Mouse (Mus musculus) 3T3-L1 (cell line): ENCODE results near the gene Triobp.

Experiments used
- DNase-seq: peaks from one replicate; pipeline ENCODE4 v3.0.0-alpha.2; 2015; ENCODE audit warnings: low read depth, low spot score

Triobp gene

DNA sequence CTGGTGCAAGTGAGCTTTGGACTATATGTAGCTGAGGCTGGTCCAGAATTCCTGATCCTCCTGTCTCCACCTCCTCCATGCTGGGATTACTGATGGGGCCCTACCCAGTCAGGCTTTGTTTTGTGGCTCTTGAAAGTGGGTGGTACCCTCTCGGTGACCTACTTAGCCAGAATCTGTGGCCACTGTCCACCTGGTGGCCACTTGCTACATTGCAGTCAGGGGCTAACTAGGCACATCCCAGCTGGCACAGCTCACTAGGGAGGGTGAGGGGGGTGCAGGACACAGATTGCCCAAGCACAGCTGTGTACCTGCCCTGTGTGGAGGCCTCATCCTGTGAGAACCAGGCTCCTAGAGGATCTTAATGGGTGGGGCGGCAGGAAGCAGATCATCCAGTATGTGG, 15.4 kb downstream of the Triobp start:
- DNase-seq = peak; percentile 87

DNA sequence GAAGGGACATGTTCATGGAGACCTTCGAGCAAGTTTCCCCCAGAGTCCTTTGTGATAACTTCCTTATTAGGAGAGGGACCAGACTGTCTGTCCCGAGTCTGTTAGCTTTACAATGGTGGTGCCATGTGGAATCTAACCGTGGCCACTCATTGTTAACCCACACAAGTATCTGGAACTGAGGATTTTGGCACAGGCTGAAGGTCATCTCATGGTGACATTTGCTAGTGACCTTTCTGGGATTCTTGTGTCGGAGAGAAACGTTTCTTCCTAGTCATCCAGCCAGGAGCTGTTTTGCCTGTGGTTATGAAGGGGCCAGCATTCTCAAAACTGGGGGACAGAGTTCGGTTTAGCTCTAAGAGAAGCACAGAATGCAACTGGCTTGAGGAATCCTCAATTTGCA, 24.1 kb downstream of the Triobp start:
- DNase-seq = no peak

DNA sequence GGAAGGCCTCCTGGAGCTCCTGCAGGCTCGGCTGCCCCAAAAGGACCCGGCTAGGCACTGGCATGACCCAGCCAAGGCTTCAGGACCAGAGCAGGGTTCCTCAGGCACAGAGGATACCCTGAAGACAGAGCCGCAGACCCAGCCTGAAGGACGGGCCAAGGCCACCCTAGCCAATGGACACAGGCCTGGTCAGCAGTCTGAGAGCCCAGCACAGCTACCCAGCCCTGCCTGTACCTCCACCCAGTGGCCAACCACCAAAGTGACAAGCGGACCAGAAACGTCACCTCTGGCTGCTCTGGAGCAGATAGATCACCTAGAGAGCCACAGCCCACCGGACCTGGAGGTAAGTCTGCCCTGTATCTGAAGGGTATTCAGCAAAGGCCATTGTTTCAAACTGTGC, 26.4 kb downstream of the Triobp start:
- no peak for DNase-seq

DNA sequence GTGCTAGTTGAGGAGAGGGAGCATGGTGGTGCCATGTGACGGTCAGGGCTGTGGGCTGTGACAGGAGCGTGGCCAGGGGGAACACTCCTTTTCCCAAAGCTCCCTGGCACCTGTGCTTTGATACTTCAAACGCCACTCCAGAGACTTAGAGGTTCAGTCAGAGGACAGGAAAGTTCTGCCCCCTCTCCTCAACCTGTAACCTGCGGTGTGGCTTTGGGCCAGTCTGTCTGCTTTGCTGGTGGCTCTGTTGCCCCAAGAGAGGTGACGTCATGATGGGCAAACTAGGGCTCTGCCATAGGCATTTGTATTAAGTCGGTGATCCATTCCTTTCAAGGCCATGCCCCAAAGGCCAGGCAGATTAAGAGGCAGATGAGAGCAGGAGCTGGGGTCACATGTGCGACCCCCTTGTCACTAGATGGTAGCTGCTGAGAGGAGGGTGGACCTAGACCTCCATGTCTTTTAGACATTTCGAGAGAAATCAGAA, 30.2 kb downstream of the Triobp start:
- no peak for DNase-seq

DNA sequence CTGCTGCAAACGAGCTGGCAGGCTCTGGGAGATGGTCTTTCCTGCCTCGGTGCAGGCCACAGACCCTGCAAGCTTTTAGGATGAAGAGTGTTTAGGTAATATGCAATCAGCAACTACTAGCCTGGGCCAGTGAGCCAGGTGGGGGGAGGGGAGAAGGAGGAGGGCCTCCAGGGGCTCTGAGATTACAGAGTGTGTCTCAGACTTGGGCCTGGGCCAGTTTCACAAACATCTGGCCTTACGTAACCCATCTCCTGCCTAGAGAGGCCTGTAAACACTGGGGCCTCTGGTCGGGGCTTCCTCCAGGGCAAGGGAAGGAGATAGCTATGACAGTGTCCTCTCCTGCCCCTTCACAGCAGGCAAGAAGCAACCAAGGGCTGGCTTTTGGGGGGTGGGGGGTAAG, 31.4 kb downstream of the Triobp start:
- peak; percentile 96 for DNase-seq

DNA sequence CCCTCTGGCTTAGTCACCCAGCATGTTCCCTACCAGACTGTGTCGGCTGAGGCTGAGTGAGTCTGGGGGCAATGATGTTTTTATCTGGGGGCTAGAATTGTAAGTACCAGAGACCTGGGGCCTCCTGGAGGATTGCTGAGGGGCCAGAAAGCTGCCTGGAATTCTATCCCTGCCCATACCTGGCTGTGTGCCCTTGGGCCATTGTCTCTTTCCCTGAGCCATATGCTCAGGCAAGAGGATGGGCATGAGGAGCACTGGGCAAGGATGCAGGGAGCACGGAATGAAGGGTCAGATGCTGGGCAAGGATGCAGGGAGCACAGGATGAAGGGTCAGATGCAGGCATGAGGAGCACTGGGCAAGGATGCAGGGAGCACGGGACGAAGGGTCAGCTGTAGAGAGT, 32.6 kb downstream of the Triobp start:
- no peak for DNase-seq

DNA sequence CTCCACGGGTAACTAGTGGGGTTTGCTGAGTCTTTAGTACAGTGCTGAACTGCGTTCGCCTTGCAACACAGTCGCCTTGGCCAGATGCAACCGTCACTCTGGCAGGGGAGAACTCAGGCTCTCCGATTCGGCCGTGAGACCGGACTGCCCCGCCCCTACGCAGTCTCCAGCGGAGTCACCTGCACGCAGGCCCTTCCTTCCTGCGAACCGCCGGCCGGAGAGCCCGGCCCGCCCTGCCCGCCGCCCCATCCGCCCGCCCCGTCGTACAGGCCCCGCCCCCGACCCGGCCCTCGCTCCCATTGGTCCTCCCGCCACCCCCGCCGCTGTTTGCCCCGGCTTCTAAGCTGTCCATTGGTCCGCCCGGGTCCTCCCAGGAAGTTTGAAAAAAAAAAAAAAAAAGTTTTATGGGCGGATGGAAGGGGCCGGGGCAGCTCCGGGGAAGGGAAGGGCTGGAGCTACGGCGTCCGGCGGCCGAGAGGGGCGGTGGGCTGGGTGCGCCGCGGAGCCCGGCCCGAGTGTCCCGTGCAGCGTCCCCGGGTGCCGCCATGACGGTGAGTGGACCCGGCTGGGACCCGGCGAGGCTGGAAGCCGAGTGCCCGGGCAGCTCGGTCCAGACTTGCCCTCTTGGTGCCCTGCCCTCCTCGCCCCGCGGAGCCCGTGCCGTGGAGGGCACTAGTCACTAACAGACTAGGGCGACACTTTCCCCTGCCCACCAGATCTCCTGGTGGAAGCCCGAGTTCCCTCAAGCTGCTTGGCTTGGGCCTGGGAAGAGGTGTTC, 35.3 kb downstream of the Triobp start:
- peak; percentile 87 for DNase-seq

DNA sequence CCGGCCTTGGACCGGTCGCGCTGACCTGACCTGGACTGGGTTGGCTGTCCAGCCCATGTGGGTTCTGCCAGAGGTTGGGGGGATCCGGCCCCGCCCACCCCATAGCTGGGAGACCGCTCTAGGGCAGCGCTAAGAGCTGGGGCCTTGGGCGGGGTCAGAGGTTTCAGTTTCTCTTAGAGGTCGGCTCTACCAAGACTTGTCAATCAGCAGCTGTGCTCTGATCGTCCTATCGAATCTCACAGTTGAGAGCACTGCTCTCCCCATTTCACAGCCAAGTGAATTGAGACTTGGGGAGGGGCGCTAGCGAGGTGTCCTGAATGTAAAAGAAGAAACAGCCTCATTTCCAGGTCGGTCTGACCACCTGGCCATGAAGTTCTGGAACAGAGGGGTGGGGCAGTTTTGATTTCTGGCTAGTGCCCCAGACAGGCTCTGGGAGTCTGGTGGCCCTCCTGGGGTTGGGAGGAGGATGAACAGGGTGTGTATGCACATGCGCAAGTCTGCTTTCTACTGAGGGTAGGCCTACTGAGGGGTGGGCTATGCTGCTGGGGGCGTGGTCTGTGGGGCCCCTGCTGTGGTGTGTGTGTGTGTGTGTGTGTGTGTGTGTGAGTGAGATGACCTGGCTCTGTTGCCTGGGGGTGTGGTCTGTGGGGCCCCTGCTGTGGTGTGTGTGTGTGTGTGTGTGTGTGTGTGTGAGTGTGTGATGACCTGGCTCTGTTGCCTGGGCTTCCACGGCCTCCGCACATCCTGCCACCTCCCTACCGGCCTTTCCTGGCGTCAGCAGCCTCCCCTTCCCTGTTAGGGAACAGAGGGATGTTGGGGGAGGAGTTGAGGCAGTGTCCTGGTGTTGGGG, 36.1 kb downstream of the Triobp start:
- peak; percentile 89 for DNase-seq

DNA sequence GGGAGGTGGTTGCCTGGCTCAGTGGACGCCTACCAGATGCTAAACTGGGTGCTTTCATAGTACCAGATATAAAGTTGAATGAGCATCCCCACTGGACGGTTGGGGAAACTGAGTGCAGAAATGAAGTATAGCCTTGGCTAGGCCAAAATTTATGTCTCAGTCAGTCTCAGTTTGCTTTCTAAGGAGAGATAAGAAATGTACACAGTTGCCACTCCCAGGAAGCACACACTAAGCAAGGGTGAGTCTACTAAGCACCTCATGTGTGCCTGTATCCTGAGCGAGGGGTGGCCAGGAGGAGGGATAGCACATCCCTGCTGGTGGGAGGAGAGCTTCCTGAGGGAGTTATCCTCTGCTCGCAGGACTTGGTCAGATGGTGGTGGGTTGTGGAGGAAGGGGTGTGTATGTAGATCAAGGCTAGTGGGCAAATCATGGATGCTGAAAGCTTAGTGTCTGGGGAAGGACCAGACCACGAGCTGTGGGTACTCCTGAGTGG, 36.8 kb downstream of the Triobp start:
- no peak for DNase-seq

DNA sequence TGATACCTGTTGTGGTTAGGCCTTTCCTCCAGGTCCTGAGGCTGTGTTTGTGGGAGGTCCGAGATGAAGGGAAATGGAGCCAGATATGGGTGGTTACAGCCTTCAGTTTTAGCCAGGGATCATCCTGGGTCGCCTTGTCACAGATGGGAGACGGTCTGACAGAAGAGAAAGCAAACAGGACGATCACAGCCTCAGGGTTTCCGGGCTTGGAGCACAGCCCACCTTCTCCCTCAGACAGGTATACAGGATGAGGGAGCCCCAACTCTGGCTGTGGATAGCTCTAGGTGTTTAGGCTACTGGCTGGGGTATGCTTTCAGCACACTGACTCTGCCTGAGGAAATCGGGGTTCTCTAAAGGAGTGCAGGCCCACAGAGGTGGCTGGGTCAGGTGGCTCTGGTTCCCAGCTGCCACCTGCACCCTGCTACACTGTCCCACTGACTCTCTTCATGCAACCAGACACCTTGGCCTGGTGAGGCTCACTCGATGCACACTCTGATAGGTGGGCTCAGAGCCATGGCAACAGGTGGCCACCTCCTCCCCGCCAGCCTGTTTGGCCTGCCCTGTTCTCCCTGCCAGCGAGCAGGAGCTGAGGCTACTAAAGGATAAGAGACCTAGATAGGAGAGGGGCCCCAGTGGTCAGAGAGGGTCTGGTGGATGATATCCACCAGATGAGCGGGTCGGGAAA, 39.2 kb downstream of the Triobp start:
- no peak for DNase-seq

DNA sequence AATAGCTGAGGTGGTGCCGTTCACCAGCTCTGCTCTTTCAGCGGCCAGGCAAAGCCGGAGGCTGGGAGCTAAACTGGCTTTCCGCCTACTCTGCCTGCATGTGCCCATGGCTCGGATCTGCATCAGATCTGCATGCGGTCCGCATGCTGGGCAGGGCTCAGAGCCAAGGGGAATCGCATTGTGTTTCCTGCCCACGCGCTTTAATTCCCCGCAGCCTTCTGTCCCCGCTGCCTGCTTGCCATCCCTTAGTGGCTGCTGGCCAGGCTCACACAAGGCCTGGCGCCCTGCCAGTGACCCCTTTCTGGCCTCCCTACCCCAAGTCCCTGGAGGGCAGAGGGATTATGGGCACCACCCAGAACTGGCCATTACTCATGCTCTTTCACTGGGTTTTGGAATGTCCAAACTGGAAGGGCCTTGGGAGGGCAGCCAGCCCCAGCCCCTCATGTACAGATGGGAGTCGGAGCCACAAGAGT, 41.0 kb downstream of the Triobp start:
- DNase-seq = peak; percentile 93

DNA sequence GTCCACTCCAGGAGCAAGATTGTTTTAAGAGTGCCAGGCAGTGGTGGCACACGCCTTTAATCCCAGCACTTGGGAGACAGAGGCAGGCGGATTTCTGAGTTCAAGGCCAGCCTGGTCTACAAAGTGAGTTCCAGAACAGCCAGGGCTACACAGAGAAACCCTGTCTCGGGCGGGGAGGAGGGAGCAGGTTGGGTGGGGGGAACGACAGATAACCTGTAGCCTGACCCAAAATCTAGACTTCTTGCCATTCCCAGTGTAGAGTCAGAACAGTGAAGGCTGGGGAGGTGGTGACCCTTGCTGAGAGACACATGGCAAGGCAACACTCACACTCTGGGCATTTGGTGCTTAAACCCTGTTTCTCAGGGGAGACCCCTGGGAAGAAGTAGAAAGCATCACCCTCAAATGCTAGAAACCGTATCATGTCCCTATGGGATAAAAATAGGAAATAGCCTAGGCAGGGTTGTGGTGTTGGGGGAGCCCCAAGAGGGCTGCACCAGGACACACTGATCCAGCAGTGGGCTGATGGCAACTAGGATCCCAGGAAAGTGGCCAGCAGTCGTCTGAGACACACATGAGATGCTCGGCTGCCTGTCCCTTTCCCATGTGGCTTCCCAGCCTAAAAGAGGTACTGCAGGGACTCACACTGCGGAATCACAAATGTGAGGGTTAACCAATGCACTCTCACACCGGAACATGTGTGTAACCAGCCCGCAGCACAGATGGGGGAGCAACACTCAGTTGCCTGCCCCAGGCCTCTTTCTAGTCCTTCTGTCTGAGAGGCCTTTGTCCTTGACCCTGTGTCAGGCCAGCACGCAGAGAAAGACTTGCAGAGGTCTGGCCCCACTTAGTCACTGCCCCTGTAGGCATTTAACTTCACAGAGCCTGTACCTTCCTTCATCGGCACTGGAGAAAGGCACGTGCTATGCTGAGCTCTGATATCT, 41.9 kb downstream of the Triobp start:
- no peak for DNase-seq

DNA sequence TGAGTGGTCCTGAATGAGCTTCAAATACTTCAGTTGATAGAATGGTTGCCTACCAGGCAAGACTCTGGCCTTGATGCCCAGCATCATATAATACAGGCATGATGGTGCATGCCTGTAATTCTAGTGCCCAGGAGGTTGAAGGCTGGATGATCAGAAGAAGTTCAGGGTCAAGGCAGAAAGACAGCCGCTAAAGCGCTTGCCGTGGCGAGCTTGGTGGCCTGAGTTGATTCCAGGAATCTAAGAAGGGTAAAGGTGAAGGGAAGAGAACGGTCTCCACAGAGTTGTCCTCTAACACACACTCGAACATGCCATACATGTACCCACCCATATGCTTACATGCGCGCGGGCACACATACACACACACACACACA, 42.6 kb downstream of the Triobp start:
- no peak for DNase-seq

DNA sequence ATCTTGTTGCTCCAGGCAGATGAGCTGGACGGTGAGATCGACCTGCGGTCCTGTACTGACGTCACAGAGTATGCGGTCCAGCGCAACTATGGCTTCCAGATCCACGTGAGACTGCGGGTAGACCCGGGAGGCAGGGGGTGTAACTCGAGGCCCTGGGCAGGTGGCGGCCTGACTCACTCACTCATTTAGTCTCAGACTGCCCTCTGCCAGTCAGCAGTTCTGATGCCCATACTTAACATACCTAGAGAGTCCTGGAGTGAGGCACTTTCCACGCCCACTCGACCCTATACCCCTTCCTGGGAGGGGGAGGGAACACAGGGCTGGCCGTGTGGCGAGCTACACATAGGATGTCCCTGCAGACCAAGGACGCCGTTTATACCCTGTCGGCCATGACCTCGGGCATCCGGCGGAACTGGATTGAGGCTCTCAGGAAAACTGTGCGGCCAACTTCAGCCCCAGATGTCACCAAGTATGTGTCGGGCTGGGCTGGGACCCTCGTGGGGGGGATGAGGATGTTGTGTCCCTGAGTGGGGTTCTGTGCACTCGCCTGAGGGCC, 43.5 kb downstream of the Triobp start:
- no peak for DNase-seq

DNA sequence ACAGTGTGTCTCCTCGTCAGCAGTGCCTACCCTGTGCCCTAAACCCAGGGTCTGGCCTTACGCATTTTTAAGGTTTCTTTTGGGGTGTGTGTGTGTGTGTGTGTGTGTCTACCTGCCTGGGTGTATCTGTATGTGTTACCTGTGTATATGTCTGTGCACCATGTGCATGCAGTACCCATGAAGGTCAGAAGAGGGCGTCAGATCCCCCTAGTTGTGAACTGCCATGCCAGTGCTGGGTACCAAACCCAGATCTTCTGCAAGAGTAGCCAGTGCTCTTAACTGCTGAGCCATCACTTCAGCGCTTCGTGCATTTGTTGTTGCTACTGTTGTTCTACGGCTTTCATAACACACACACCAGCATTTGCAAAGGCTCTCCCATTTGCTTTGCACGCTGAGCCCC, 44.7 kb downstream of the Triobp start:
- DNase-seq = peak; percentile 9

DNA sequence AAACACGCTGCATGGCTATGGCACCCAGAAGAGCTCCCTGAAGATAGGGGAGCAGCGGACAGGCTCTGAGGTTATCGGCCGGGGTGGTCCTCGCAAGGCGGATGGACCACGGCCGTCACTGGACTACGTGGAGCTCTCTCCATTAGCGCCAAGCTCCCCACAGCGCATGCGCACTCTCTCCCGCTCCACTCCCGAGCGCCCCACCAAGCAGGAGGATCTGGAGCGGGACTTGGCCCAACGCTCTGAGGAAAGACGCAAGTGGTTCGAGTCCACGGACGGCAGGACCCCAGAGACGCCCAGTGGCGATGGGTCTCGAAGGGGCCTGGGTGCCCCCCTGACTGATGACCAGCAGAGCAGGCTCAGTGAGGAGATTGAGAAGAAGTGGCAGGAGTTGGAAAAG, 45.4 kb downstream of the Triobp start:
- DNase-seq = no peak

DNA sequence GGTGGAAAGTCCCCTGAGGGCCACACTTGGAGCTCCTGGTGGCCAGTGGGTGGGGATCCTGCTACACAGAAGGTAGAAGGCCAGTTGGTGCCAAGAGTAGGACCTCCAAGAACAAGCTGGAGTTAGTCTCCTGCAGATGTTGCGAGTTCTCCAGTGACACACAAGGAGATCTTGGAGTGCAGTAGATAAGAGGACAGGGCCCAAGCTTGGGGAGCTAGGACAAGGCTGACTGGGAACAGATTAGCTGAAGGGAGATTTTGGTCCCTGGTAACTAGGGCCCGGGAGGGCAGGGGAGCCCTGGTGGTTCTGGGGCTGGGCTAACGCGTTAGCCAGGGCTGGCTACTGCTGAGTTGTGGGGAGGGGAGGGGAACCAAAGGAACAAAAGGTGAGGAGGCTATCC, 48.4 kb downstream of the Triobp start:
- no peak for DNase-seq

DNA sequence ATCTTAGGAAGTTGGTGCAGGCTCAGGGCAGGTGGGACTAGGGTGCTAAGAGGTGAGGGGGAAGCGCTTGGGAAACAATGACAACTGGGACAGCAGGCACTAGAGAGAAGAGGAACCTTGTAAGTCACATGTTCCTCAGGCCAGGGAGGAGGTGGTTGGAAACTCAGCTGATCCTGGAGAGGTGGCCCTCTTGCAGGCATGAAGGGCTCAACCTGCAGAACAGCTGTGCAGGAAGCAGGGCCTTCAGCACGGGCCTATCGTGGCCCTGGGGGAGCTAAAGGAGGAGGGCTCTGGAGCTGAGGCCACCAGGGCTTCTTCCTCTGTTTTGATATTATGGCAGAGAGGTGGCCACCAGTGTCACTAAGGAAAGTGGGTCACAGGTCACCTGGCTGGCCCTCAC, 49.1 kb downstream of the Triobp start:
- DNase-seq = no peak

DNA sequence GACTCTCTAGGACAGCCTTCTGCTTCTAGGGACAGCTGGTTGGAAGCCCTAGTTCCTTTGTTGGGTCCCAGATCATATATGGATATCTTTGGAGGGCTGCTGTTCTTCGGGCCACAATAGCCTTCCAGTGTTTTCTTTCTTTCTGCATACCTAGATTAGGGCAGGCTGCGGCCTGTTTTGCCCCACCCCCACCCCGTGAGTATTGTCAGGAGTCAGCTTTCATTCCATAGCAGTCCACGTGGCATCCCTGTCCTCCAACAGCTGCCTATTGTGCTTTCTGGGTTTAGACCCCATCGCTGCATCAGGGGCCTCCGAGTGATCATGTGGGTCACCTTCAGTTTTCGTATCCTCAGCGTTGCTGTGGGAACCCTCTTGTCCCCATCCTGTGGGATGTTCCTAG, 50.8 kb downstream of the Triobp start:
- no peak for DNase-seq

DNA sequence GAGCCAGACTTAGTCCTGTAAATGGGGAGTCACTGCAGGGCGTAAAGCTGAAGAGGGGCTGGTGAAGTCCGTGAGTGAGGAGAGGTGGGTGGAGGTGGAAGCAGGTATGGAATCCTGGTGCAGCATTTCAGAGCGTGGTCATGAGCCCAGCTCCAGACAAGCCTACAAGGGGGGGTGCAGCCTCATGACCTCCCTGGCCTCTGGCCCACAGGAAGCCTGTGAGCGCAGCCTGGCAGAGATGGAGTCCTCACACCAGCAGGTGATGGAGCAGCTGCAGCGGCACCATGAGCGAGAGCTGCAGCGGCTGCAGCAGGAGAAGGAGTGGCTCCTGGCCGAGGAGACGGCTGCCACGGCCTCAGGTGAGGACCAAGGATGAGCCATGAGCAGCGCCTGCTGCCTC, 52.1 kb downstream of the Triobp start:
- no peak for DNase-seq

DNA sequence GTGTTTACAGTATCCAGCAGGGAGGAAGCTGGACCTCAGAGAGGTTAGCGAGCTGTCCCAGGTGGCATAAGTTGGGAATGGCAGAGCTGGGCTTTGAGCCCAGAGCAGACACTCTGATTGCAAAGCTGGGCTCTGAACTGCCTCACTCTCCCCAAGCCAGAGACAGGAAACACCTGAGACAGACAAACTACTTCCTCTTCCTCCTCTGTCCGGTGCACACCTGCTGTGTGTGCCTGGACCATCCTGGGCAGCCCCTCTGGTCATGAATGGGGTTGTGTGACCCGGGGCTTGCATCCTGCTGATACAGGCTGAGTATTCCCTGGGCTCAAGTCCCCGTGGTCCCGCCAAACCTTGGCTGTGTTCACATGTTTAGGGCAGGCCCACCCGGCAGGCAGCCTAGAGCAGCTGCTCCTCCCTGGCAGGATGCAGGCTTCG, 52.9 kb downstream of the Triobp start:
- no peak for DNase-seq
